Mouse (Mus musculus) lung, adult 2 months (tissue): ENCODE data around the gene Kifc3.

Experiments used
- CTCF ChIP-seq: fragments of 200-500 bp; IDR thresholded peaks from 2 replicates; pipeline ENCODE4 v1.5.1; 2011; ENCODE audit warnings: mild to moderate bottlenecking, low read length, control low read depth; ENCODE audit not compliant: insufficient read depth
- POLR2A ChIP-seq: fragments of 200-500 bp; IDR thresholded peaks from 2 replicates; pipeline ENCODE4 v1.6.1; 2011; ENCODE audit warnings: low read depth, mild to moderate bottlenecking, control low read depth, low read length, borderline replicate concordance; ENCODE audit errors: extremely low read depth

DNA sequence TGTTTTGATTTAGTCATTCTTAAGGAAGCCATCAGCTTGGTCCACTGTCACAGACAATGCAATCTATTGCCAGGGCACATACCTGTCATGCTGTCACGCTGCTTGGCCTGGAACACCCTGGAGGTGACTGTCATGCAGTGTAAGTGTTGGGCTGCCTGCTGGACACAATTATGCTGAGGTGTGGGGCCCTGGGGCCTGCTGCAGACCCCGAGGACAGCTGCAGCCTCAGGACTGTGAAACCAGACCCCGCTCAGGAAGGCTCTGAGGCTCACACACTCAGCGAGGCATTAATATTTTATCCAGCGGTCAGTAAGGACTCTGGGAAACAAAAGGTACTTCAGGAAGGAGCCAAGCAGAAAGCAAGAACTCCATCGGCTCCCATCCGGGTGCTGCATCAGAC, 38.1 kb downstream of the Kifc3 start:
- TF ChIP-seq CTCF (no peak), POLR2A (no peak)
